Mouse (Mus musculus) ES-CJ7 (cell line): ENCODE data around the gene Secisbp2l.

Experiments
- DNase-seq: peaks from one replicate; pipeline ENCODE4 v3.0.0; 2011; ENCODE audit warnings: low read depth, low spot score

The Secisbp2l gene

DNA sequence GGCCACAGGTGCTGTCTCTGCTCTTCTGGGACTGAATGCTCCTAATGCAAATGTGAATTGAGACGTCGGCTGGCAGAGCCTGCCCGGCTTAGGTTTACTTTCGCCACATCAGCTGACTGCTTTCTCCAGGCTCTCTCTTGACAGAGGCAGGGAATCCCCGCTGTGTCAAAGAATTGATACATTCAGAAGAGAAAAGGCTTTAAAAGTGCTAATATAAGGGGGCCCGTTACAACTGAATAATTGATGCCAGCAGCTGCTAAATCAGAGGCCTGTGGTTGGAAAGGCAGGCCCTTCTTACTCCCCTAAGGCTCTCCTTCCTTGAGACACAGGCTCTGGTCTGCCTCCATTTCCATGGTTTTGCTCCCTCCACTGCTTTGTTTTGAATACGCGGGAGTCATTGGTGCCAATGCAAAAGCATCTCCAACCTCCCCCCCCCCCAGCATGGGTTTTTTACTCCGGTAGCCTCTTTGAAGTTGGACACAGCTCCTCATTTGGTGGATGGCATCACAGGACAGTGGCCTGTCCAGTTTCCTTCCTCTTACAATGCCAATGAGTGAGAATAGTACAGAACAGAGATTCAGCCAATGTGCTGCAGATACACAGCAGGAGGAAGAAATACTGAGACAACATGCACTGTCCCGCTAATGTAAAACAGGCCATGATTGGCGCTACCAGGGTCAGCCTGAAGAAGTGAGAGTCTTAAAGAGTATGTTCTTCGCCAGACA, 77.6 kb downstream of the Secisbp2l start:
- DNase-seq: peak; percentile 93

- no peak for DNase-seq
These were observed 79.8 kb downstream of the Secisbp2l start for GRCm38 (mm10) chr2:125702851-125703250.

GRCm38 (mm10) chr2:125701606-125702005, 81.1 kb downstream of the Secisbp2l start:
- no peak for DNase-seq

GRCm38 (mm10) chr2:125696219-125696618, 86.5 kb downstream of the Secisbp2l start:
- no peak for DNase-seq

DNA sequence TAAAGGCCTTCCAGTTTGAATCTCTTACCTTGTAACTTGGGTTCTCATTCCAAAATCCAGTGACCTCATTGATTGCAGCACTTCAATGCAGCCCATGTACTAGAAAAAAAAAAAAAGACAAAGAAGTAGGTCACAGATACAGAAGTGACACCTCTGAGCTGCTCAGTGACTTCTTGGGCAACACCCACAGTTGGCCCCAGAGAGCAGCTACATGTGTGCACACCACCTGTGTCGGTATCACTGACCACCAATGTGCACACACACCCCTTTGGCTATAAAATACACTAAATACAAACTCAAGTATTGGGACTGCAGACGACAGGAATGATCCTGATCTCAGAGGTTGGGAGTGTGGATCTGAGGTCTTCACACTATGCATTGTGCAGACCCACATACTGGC, 87.9 kb downstream of the Secisbp2l start:
- no peak for DNase-seq

- no peak for DNase-seq
These were observed 90.7 kb downstream of the Secisbp2l start for GRCm38 (mm10) chr2:125692010-125692409.
